Mouse (Mus musculus) adrenal gland, adult 10 weeks (tissue): ENCODE measurements around the gene Mag. TPM values are rescaled to one million over a fixed set of nuclear protein-coding genes. Genes with fewer than 3 reads are reported as not detected.

Source experiments
- polyA plus RNA-seq: library from polyadenylated mRNA; stranded (reverse); fragments of 350-450 nt; fragmentation: Illumina TruSeq; extraction: RNeasy Lipid Tissue Mini Kit (QIAGEN cat#74804); gene quantifications from one replicate; pipeline ENCODE4 v1.2.3, GENCODE M21; 2014; ENCODE audit warnings: low read depth, low replicate concordance

The Mag gene
- not detected for polyA plus RNA-seq

DNA sequence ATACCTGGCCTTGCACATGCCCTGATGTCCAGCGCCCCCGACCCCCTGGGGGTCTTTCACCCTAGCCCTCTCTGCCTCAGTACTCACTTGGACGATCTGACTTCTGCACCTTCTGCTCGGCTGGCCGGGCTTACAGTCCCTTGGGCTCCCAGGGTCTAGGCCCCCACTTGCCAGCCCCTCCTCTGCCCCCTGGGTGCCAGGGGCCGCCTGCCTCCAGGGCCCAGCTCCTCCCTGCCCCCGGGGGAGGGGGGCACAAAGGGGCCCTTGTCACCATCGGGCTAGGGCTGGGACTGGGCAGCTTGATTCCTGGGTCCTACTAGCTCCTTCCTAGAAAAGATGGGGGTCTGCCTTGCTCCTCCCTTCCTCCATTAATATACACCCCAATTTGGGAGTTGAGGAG lies at the start of gene Mag:
Mag (minus strand) TSS at position 142 of the 400 bp plus-strand sequence.

GRCm38 (mm10) chr7:30956756-30957366 lies 42.2 kb upstream of the Mag start, which contains the start of gene Usf2:
TSS of gene Usf2 (minus strand) at chr7:30956803.

GRCm38 (mm10) chr7:30943909-30944635 lies 29.4 kb upstream of the Mag start, which contains the start of gene Hamp:
TSS of gene Hamp (minus strand) at chr7:30944032.

DNA sequence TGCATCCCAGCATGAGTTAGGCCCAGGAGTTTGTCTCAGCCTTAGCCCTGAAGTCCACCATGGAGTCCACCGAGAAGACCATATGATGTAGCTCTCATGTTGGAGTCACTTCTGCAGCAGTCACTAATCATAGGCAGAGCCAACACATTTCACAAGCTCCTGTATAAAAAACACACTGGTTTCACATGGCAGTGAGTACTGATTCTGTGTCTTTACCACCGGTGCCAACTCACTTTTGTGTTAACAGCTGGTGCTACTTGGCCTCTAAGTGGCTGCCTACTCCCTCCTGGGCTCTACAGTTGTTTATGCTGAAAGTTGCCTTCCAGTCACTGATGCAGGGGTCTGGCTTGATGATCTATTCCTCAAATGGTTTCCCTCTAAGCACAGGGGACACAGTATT lies 9.9 kb upstream of the Mag start, which contains the start of gene Hamp2:
Hamp2 (minus strand) TSS at position 101 of the 400 bp plus-strand sequence.

DNA sequence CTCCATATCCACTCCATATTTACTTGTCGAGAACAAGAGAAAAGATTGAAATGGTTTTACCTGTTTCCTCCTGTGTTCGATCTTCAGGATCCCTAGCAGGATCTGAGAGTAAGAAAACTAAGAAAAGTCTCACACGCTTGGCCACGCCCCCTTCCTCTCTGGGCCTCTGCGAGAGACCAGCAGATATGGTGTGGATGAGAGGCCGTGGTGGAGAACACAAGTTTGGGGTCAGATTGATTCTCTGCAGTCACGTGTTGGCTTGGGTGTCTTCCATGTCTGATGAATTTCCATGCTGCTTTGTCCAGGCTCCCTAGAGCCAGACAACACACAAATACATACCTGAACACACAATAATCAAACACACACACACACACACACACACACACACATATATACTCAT lies 34.5 kb downstream of the Mag start, which contains the start of gene Cd22:
Cd22 (minus strand) TSS at position 167 of the 400 bp plus-strand sequence.

DNA sequence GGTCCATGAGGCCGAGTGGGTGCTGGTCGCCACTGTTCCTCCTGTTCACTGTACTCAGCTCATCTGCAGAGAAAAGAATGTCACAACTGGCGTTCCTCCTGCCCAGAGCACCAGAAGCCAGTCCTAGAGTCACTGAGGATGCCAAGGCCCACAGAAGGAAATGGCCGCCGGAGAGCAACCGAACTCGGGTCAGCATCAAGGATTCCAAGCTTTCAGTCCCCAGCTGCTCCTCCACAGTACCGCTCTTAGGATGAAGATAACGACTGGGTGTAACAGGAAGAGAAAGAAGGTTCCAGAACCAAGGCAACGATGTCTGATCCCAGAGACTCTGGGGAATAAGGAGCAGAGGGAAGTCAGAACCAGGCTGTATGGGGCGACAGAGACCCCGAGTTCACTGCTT lies 53.2 kb downstream of the Mag start, which contains the start of gene Ffar1:
Ffar1 (minus strand) TSS at position 101 of the 400 bp plus-strand sequence.

GRCm38 (mm10) chr7:30856078-30856477 lies 58.6 kb downstream of the Mag start, which contains the start of gene Ffar3:
TSS of gene Ffar3 (minus strand) at chr7:30856178.

Other genes starting within 250 kb of the Mag start
- gene Haus5, start 249.9 kb downstream of the Mag start, polyA plus RNA-seq: 2.0 TPM
- gene Pmis2, start 243.3 kb downstream of the Mag start, polyA plus RNA-seq: not detected
- not detected for gene 2200002J24Rik, start 215.9 kb downstream of the Mag start, polyA plus RNA-seq
- not detected for gene Atp4a, start 202.7 kb downstream of the Mag start, polyA plus RNA-seq
- gene Tmem147, start 185.3 kb downstream of the Mag start, polyA plus RNA-seq: 14.1 TPM
- gene Gapdhs, start 171.2 kb downstream of the Mag start, polyA plus RNA-seq: not detected
- 12.7 TPM for gene Sbsn, start 163.4 kb downstream of the Mag start, polyA plus RNA-seq
- gene Dmkn, start 151.1 kb downstream of the Mag start, polyA plus RNA-seq: 7.0 TPM
- gene Krtdap, start 127.0 kb downstream of the Mag start, polyA plus RNA-seq: not detected
- gene Ffar2, start 91.1 kb downstream of the Mag start, polyA plus RNA-seq: 1.3 TPM
- not detected for gene Ffar3, start 58.7 kb downstream of the Mag start, polyA plus RNA-seq
- not detected for gene Ffar1, start 53.3 kb downstream of the Mag start, polyA plus RNA-seq
- gene Cd22, start 34.5 kb downstream of the Mag start, polyA plus RNA-seq: not detected
- not detected for gene Hamp2, start 9.8 kb upstream of the Mag start, polyA plus RNA-seq
- 67.1 TPM for gene Hamp, start 29.2 kb upstream of the Mag start, polyA plus RNA-seq
- gene Usf2, start 41.9 kb upstream of the Mag start, polyA plus RNA-seq: 121 TPM
- not detected for gene Lsr, start 58.6 kb upstream of the Mag start, polyA plus RNA-seq
- not detected for gene Fam187b, start 58.9 kb upstream of the Mag start, polyA plus RNA-seq
- 5.8 TPM for gene Fxyd5, start 127.6 kb upstream of the Mag start, polyA plus RNA-seq
- not detected for gene Fxyd7, start 136.6 kb upstream of the Mag start, polyA plus RNA-seq
- 4.9 TPM for gene Fxyd1, start 142.3 kb upstream of the Mag start, polyA plus RNA-seq
- 0.23 TPM for gene Lgi4, start 144.5 kb upstream of the Mag start, polyA plus RNA-seq
- gene Fxyd3, start 161.8 kb upstream of the Mag start, polyA plus RNA-seq: not detected
- not detected for gene Hpn, start 200.4 kb upstream of the Mag start, polyA plus RNA-seq
- 0.64 TPM for gene Scn1b, start 212.1 kb upstream of the Mag start, polyA plus RNA-seq
- 6.1 TPM for gene Gramd1a, start 241.0 kb upstream of the Mag start, polyA plus RNA-seq